Mouse (Mus musculus): Measurements from ENCODE around the gene Sun2. TPM values are rescaled to one million over a fixed set of nuclear protein-coding genes. Genes with fewer than 3 reads are reported as not detected.

The Sun2 gene
- polyA plus RNA-seq, 1 experiment from 2014 or later = 6.8 TPM

GRCm38 (mm10) chr15:79706603-79707214 is 35.6 kb downstream of the Sun2 start:
- peaks cover 19% of the 10 kb centered on the region for H3K36me3 ChIP-seq (ENCODE audit: control insufficient read depth, insufficient read depth, low read length)
- H3K9me3 ChIP-seq (ENCODE audit: control insufficient read depth, low read depth, low read length) = no peaks in the 10 kb centered on the region
- no peak for ATAC-seq (ENCODE audit: insufficient number of reproducible peaks, insufficient read depth, low FRiP score, low read depth)
- no peak overlapping the region for H3K9ac ChIP-seq (replicated peaks; ENCODE audit: low read depth, low read length)
- no peak overlapping the region for H3K4me3 ChIP-seq (ENCODE audit: low read depth, low read length)
- no peaks in the 10 kb centered on the region for H3K4me1 ChIP-seq (ENCODE audit: control insufficient read depth, insufficient read depth, low read length)
- no peak overlapping the region for H3K4me2 ChIP-seq (replicated peaks; ENCODE audit: low read depth, low read length)
- H3K27ac ChIP-seq (ENCODE audit: low read length) = no peak overlapping the region
- H3K27me3 ChIP-seq (ENCODE audit: control insufficient read depth, insufficient read depth, low read length) = no peaks in the 10 kb centered on the region
- WGBS = 88% methylated on average over 17 of the region's 17 CpGs

- H3K9me3 ChIP-seq (ENCODE audit: control insufficient read depth, low read depth, low read length) = no peaks in the 10 kb centered on the region
- H3K4me3 ChIP-seq (ENCODE audit: low read depth, low read length) = no peak overlapping the region
- no peak overlapping the region for H3K4me2 ChIP-seq (replicated peaks; ENCODE audit: low read depth, low read length)
- H3K4me1 ChIP-seq (ENCODE audit: control insufficient read depth, insufficient read depth, low read length) = no peaks in the 10 kb centered on the region; the same call in 1 of the 2 replicates
- H3K36me3 ChIP-seq (ENCODE audit: control insufficient read depth, insufficient read depth, low read length) = peaks cover 4% of the 10 kb centered on the region; the same call in 1 of the 2 replicates
- no peak overlapping the region for H3K9ac ChIP-seq (replicated peaks; ENCODE audit: low read depth, low read length)
- 72% methylated on average over 9 of the region's 9 CpGs for WGBS
- H3K27ac ChIP-seq (ENCODE audit: low read length) = no peak overlapping the region
- ATAC-seq (ENCODE audit: insufficient number of reproducible peaks, insufficient read depth, low FRiP score, low read depth) = 0 out of 2 replicates have a peak, but pooled peaks have one; percentile 28
- no peaks in the 10 kb centered on the region for H3K27me3 ChIP-seq (ENCODE audit: control insufficient read depth, insufficient read depth, low read length)
Observed at GRCm38 (mm10) chr15:79697558-79698187, 44.7 kb downstream of the Sun2 start.

- H3K4me3 ChIP-seq (ENCODE audit: low read depth, low read length) = no peak overlapping the region
- H3K4me1 ChIP-seq (ENCODE audit: control insufficient read depth, insufficient read depth, low read length) = peaks cover 7% of the 10 kb centered on the region; the same call in 1 of the 2 replicates
- H3K27ac ChIP-seq (ENCODE audit: low read length) = no peak overlapping the region
- no peaks in the 10 kb centered on the region for H3K9me3 ChIP-seq (ENCODE audit: control insufficient read depth, low read depth, low read length)
- peaks cover 4% of the 10 kb centered on the region; the same call in 1 of the 2 replicates for H3K36me3 ChIP-seq (ENCODE audit: control insufficient read depth, insufficient read depth, low read length)
- no peak for ATAC-seq (ENCODE audit: insufficient number of reproducible peaks, insufficient read depth, low FRiP score, low read depth)
- H3K4me2 ChIP-seq (replicated peaks; ENCODE audit: low read depth, low read length) = no peak overlapping the region
- WGBS = 89% methylated on average over 6 of the region's 6 CpGs
- H3K9ac ChIP-seq (replicated peaks; ENCODE audit: low read depth, low read length) = no peak overlapping the region
- no peaks in the 10 kb centered on the region for H3K27me3 ChIP-seq (ENCODE audit: control insufficient read depth, insufficient read depth, low read length)
Observed at GRCm38 (mm10) chr15:79697011-79697410, 45.3 kb downstream of the Sun2 start.

- H3K4me3 ChIP-seq (ENCODE audit: low read depth, low read length) = no peak overlapping the region
- H3K27me3 ChIP-seq (ENCODE audit: control insufficient read depth, insufficient read depth, low read length) = no peaks in the 10 kb centered on the region
- ATAC-seq (ENCODE audit: insufficient number of reproducible peaks, insufficient read depth, low FRiP score, low read depth) = no peak
- H3K27ac ChIP-seq (ENCODE audit: low read length) = no peak overlapping the region
- peaks cover 12% of the 10 kb centered on the region; the same call in 1 of the 2 replicates for H3K4me1 ChIP-seq (ENCODE audit: control insufficient read depth, insufficient read depth, low read length)
- no peaks in the 10 kb centered on the region for H3K9me3 ChIP-seq (ENCODE audit: control insufficient read depth, low read depth, low read length)
- H3K4me2 ChIP-seq (replicated peaks; ENCODE audit: low read depth, low read length) = no peak overlapping the region
- H3K36me3 ChIP-seq (ENCODE audit: control insufficient read depth, insufficient read depth, low read length) = peaks cover 4% of the 10 kb centered on the region; the same call in 1 of the 2 replicates
- H3K9ac ChIP-seq (replicated peaks; ENCODE audit: low read depth, low read length) = no peak overlapping the region
- WGBS = 91% methylated on average over 2 of the region's 2 CpGs
Observed at GRCm38 (mm10) chr15:79696508-79696907, 45.8 kb downstream of the Sun2 start.

GRCm38 (mm10) chr15:79695516-79695915 is 46.8 kb downstream of the Sun2 start:
- Histone ChIP-seq H3K36me3 (ENCODE audit: control insufficient read depth, insufficient read depth, low read length) (peaks cover 4% of the 10 kb centered on the region; the same call in 1 of the 2 replicates), H3K4me1 (ENCODE audit: control insufficient read depth, insufficient read depth, low read length) (peaks cover 14% of the 10 kb centered on the region; the same call in 1 of the 2 replicates), H3K27me3 (ENCODE audit: control insufficient read depth, insufficient read depth, low read length) (no peaks in the 10 kb centered on the region), H3K9me3 (ENCODE audit: control insufficient read depth, low read depth, low read length) (no peaks in the 10 kb centered on the region), H3K9ac (replicated peaks; ENCODE audit: low read depth, low read length) (no peak overlapping the region), H3K4me3 (ENCODE audit: low read depth, low read length) (no peak overlapping the region), H3K27ac (ENCODE audit: low read length) (no peak overlapping the region), H3K4me2 (replicated peaks; ENCODE audit: low read depth, low read length) (no peak overlapping the region)
- 32% methylated on average over 3 of the region's 3 CpGs for WGBS
- no peak for ATAC-seq (ENCODE audit: insufficient number of reproducible peaks, insufficient read depth, low FRiP score, low read depth)

- 88% methylated on average over 4 of the region's 4 CpGs for WGBS
- H3K4me2 ChIP-seq (replicated peaks; ENCODE audit: low read depth, low read length) = no peak overlapping the region
Observed at GRCm38 (mm10) chr15:79694512-79694911, 47.8 kb downstream of the Sun2 start.

GRCm38 (mm10) chr15:79693740-79694139 is 48.6 kb downstream of the Sun2 start:
- Histone ChIP-seq H3K9ac (replicated peaks; ENCODE audit: low read depth, low read length) (no peak overlapping the region), H3K4me3 (ENCODE audit: low read depth, low read length) (no peak overlapping the region), H3K27me3 (ENCODE audit: control insufficient read depth, insufficient read depth, low read length) (no peaks in the 10 kb centered on the region), H3K9me3 (ENCODE audit: control insufficient read depth, low read depth, low read length) (no peaks in the 10 kb centered on the region), H3K27ac (ENCODE audit: low read length) (no peak overlapping the region), H3K4me2 (replicated peaks; ENCODE audit: low read depth, low read length) (0 out of 2 replicates have a peak overlapping the region, but pooled peaks have one; percentile 5), H3K4me1 (ENCODE audit: control insufficient read depth, insufficient read depth, low read length) (peaks cover 18% of the 10 kb centered on the region; the same call in 1 of the 2 replicates), H3K36me3 (ENCODE audit: control insufficient read depth, insufficient read depth, low read length) (peaks cover 4% of the 10 kb centered on the region; the same call in 1 of the 2 replicates)
- no peak for ATAC-seq (ENCODE audit: insufficient number of reproducible peaks, insufficient read depth, low FRiP score, low read depth)
- 75% methylated on average over 11 of the region's 11 CpGs for WGBS

More at GRCm38 (mm10) chr15:79694512-79694911, 47.8 kb downstream of the Sun2 start:
- H3K4me3 ChIP-seq (ENCODE audit: low read depth, low read length) = no peak overlapping the region
- H3K36me3 ChIP-seq (ENCODE audit: control insufficient read depth, insufficient read depth, low read length) = peaks cover 4% of the 10 kb centered on the region; the same call in 1 of the 2 replicates
- peaks cover 18% of the 10 kb centered on the region; the same call in 1 of the 2 replicates for H3K4me1 ChIP-seq (ENCODE audit: control insufficient read depth, insufficient read depth, low read length)
- no peak overlapping the region for H3K9ac ChIP-seq (replicated peaks; ENCODE audit: low read depth, low read length)
- no peaks in the 10 kb centered on the region for H3K27me3 ChIP-seq (ENCODE audit: control insufficient read depth, insufficient read depth, low read length)
- no peak for ATAC-seq (ENCODE audit: insufficient number of reproducible peaks, insufficient read depth, low FRiP score, low read depth)
- H3K27ac ChIP-seq (ENCODE audit: low read length) = no peak overlapping the region
- H3K9me3 ChIP-seq (ENCODE audit: control insufficient read depth, low read depth, low read length) = no peaks in the 10 kb centered on the region

- no peak overlapping the region for H3K4me3 ChIP-seq (ENCODE audit: low read depth, low read length)
- no peak for ATAC-seq (ENCODE audit: insufficient number of reproducible peaks, insufficient read depth, low FRiP score, low read depth)
- no peak overlapping the region for H3K9ac ChIP-seq (replicated peaks; ENCODE audit: low read depth, low read length)
- WGBS = 84% methylated on average over 5 of the region's 5 CpGs
- H3K27me3 ChIP-seq (ENCODE audit: control insufficient read depth, insufficient read depth, low read length) = no peaks in the 10 kb centered on the region
- no peak overlapping the region for H3K27ac ChIP-seq (ENCODE audit: low read length)
- no peaks in the 10 kb centered on the region for H3K9me3 ChIP-seq (ENCODE audit: control insufficient read depth, low read depth, low read length)
- H3K4me2 ChIP-seq (replicated peaks; ENCODE audit: low read depth, low read length) = peak overlapping the region; percentile 98; the same call in 1 of the 2 replicates
- H3K36me3 ChIP-seq (ENCODE audit: control insufficient read depth, insufficient read depth, low read length) = peaks cover 4% of the 10 kb centered on the region; the same call in 1 of the 2 replicates
- H3K4me1 ChIP-seq (ENCODE audit: control insufficient read depth, insufficient read depth, low read length) = peaks cover 24% of the 10 kb centered on the region
Observed at GRCm38 (mm10) chr15:79692334-79692733, 50.0 kb downstream of the Sun2 start.
